Mouse (Mus musculus): ENCODE data around the gene Alg9. TPM values are rescaled to one million over a fixed set of nuclear protein-coding genes. Genes with fewer than 3 reads are reported as not detected.
"Not testable (repeated sequence)": the region's sequence is repeated elsewhere in the genome, so short reads cannot be mapped to it uniquely, and the experiment has no call there.

Alg9 gene
- polyA plus RNA-seq, 1 experiment from 2014 or later = 54.1 TPM

DNA sequence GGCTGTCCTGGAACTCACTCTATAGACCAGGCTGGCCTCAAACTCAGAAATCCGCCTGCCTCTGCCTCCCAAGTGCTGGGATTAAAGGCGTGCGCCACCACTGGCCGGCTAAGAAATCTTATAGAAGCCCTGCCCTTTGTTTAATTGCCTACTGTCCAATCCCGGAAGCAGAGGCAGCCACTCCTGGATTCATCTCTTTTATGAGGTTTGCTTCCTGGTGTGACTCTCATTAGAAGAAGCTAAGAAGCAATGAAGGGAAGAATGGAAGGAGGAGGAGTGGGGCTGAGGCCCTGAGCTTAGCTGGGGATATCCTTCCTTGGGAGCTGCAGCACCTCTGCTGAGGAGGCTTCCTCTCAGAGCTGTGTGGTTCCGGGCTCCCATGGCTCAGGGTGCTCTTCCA lies 46.8 kb downstream of the Alg9 start:
- WGBS = 89% methylated on average over 6 of the region's 6 CpGs
- H3K36me3 ChIP-seq (ENCODE audit: control insufficient read depth, insufficient read depth) = peaks cover 8% of the 10 kb centered on the region
- no peak for ATAC-seq
- H3K4me2 ChIP-seq (ENCODE audit: low read length) = no peak overlapping the region
- no peaks in the 10 kb centered on the region for H3K9me3 ChIP-seq (ENCODE audit: control insufficient read depth, low read length)
- H3K27ac ChIP-seq (ENCODE audit: low read length) = no peak overlapping the region
- no peak overlapping the region for H3K4me3 ChIP-seq (replicated peaks; ENCODE audit: low read length)
- H3K4me1 ChIP-seq (replicated peaks; ENCODE audit: control insufficient read depth, insufficient read depth, low read length) = no peaks in the 10 kb centered on the region
- H3K27me3 ChIP-seq (replicated peaks; ENCODE audit: control insufficient read depth, insufficient read depth, low read length) = no peaks in the 10 kb centered on the region
- H3K9ac ChIP-seq (replicated peaks; ENCODE audit: low read depth, low read length) = no peak overlapping the region

DNA sequence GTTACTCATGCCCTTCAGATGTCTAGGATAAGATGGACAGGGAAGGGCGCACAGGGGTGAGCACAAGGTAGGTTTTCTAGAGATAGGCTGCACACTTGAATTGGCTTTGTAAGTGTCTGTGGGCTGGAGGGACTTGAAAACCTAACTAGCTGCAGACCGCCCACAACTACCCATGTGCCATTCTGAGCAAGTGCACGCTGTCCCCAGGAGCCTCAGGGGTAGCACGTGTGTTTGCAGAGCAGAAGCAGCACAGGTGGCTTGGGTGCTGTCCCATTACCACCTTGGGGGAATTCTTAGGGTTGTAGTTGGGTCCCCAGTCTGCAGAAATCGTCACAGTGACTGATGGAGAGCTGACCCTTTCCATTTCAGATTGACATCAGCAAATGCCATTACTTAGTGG lies 47.4 kb downstream of the Alg9 start:
- ATAC-seq = no peak
- Histone ChIP-seq H3K9ac (replicated peaks; ENCODE audit: low read depth, low read length) (no peak overlapping the region), H3K27ac (ENCODE audit: low read length) (no peak overlapping the region), H3K9me3 (ENCODE audit: control insufficient read depth, low read length) (no peaks in the 10 kb centered on the region), H3K36me3 (ENCODE audit: control insufficient read depth, insufficient read depth) (peaks cover 7% of the 10 kb centered on the region), H3K4me3 (replicated peaks; ENCODE audit: low read length) (no peak overlapping the region), H3K27me3 (replicated peaks; ENCODE audit: control insufficient read depth, insufficient read depth, low read length) (no peaks in the 10 kb centered on the region), H3K4me1 (replicated peaks; ENCODE audit: control insufficient read depth, insufficient read depth, low read length) (no peaks in the 10 kb centered on the region), H3K4me2 (ENCODE audit: low read length) (no peak overlapping the region)
- WGBS = 96% methylated on average over 5 of the region's 5 CpGs

DNA sequence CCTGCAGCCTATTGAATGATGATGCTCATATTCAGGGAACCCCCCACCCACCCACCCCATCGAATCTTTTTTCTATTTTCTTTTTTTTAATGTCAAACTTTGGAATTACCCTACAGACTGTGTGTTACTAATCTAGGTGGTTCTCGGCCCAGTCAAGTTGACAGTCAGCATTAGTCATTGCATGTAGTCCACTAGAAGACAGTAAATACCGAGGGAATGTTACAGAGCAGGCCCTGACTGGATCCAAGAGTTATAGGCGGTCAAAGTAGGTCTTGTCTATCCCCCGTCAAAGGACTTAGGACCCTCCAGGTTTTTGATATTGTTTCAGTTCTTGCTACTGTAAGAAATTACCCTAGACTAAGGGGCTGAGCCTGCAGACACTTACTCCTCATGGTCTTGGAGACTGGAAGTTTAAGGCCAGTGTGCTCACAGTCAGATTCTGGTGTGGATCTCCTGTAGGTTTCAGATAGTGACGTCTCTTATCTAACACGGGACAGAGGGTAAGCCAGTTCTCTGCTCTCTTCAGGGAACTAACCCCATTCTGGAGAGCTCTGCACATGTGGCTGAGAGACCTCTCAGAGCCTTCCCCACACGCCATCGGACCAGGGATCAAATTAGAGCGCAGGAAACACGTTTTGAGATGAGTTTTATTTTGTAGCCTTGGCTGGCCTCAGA lies 49.1 kb downstream of the Alg9 start:
- ATAC-seq = no peak
- Histone ChIP-seq H3K27ac (ENCODE audit: low read length) (no peak overlapping the region), H3K27me3 (replicated peaks; ENCODE audit: control insufficient read depth, insufficient read depth, low read length) (no peaks in the 10 kb centered on the region), H3K4me3 (replicated peaks; ENCODE audit: low read length) (no peak overlapping the region), H3K9ac (replicated peaks; ENCODE audit: low read depth, low read length) (no peak overlapping the region), H3K4me1 (replicated peaks; ENCODE audit: control insufficient read depth, insufficient read depth, low read length) (no peaks in the 10 kb centered on the region), H3K36me3 (ENCODE audit: control insufficient read depth, insufficient read depth) (peaks cover 9% of the 10 kb centered on the region), H3K4me2 (ENCODE audit: low read length) (no peak overlapping the region), H3K9me3 (ENCODE audit: control insufficient read depth, low read length) (no peaks in the 10 kb centered on the region)
- WGBS = 95% methylated on average over 11 of the region's 11 CpGs

DNA sequence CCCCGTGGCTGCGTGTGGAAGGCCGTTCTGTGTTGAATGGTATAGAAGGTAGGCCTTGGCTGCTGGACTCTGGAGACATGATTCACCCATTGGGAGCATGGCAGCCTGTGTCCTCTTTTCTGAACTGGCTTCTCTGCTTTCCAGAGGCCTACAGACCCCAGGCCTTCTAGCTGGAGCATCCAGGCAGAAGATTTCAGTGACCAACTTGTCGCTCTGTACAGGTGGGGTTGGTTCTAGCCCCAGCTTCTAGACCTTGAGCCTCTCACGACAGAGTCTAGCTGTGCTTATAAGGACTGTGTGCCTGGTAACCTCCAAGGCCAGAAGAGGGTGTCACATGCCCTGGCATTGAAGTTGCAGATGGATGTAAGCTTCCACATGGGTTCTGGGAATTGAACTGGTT lies 56.7 kb downstream of the Alg9 start:
- 0 out of 2 replicates have a peak, but pooled peaks cover 3% of the 10 kb centered on the region for H3K36me3 ChIP-seq (ENCODE audit: control insufficient read depth, insufficient read depth)
- no peak overlapping the region for H3K9ac ChIP-seq (replicated peaks; ENCODE audit: low read depth, low read length)
- H3K4me3 ChIP-seq (replicated peaks; ENCODE audit: low read length) = no peak overlapping the region
- no peak overlapping the region for H3K4me2 ChIP-seq (ENCODE audit: low read length)
- no peak overlapping the region for H3K27ac ChIP-seq (ENCODE audit: low read length)
- H3K27me3 ChIP-seq (replicated peaks; ENCODE audit: control insufficient read depth, insufficient read depth, low read length) = no peaks in the 10 kb centered on the region
- no peaks in the 10 kb centered on the region for H3K4me1 ChIP-seq (replicated peaks; ENCODE audit: control insufficient read depth, insufficient read depth, low read length)
- WGBS = 90% methylated on average over 5 of the region's 5 CpGs
- no peak for ATAC-seq
- no peaks in the 10 kb centered on the region for H3K9me3 ChIP-seq (ENCODE audit: control insufficient read depth, low read length)

DNA sequence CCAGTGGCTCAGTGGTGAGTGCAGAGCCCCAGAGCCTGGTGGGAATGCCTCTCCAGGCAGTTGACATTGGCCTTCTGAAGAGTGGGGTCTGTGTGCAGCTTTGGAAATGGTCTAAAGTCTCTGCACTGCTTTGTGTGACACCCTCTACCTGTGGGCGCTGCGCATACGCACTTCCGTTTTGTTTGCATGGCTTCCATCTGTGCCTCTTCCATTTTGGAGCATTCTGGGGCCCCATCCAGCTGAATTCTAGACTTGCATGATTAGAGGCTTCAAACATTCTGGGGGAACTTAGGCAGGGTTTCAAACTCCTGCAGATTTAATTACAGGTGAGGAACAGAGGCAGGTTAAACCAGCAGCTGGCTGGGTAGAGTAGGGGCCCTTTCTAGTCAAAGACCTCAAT lies 57.3 kb downstream of the Alg9 start:
- Histone ChIP-seq H3K36me3 (ENCODE audit: control insufficient read depth, insufficient read depth) (0 out of 2 replicates have a peak, but pooled peaks cover 3% of the 10 kb centered on the region), H3K9ac (replicated peaks; ENCODE audit: low read depth, low read length) (no peak overlapping the region), H3K4me3 (replicated peaks; ENCODE audit: low read length) (no peak overlapping the region), H3K9me3 (ENCODE audit: control insufficient read depth, low read length) (no peaks in the 10 kb centered on the region), H3K4me1 (replicated peaks; ENCODE audit: control insufficient read depth, insufficient read depth, low read length) (no peaks in the 10 kb centered on the region), H3K4me2 (ENCODE audit: low read length) (no peak overlapping the region), H3K27me3 (replicated peaks; ENCODE audit: control insufficient read depth, insufficient read depth, low read length) (no peaks in the 10 kb centered on the region), H3K27ac (ENCODE audit: low read length) (no peak overlapping the region)
- ATAC-seq = no peak
- WGBS = 96% methylated on average over 4 of the region's 4 CpGs

DNA sequence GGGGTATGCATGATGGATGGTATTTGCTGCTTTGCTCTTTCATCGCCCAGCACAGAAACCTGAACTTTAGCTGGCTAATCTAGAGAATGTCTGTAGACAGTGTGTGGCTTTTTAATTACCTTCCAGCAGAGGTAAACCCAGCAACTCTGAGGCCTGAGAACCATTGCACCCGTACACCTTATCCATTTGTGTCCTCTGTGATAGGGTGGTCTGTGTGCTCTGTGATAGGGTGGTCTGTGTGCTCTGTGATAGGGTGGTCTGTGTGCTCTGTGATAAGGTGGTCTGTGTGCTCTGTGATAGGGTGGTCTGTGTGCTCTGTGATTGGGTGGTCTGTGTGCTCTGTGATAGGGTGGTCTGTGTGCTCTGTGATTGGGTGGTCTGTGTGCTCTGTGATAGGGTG lies 57.8 kb downstream of the Alg9 start:
- not testable (repeated sequence) for H3K9me3 ChIP-seq (ENCODE audit: control insufficient read depth, low read length); H3K4me3 ChIP-seq (replicated peaks; ENCODE audit: low read length); H3K4me1 ChIP-seq (replicated peaks; ENCODE audit: control insufficient read depth, insufficient read depth, low read length); H3K9ac ChIP-seq (replicated peaks; ENCODE audit: low read depth, low read length); H3K4me2 ChIP-seq (ENCODE audit: low read length); H3K36me3 ChIP-seq (ENCODE audit: control insufficient read depth, insufficient read depth); H3K27me3 ChIP-seq (replicated peaks; ENCODE audit: control insufficient read depth, insufficient read depth, low read length); ATAC-seq; H3K27ac ChIP-seq (ENCODE audit: low read length)
- WGBS = 93% methylated on average over 2 of the region's 2 CpGs

DNA sequence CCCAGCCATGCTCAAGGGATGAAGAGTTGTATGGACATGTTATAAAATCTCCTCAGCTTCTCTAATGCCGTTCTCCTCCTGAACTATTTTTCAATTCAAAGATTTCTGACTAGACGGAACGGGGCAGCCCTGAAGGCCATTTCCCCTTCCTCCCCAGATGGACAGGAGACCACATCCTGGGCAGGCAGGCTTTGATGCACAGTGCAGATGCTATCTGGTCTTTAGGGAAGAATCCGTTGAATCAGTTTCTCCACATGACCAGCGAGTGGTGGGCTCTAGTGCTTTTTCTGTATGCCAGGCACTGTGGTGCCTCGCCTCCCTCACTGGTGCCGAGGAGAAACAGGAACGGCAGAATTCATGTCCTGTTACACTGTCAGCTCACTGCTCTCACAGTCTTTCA lies 59.0 kb downstream of the Alg9 start:
- Histone ChIP-seq H3K27ac (ENCODE audit: low read length) (no peak overlapping the region), H3K9me3 (ENCODE audit: control insufficient read depth, low read length) (no peaks in the 10 kb centered on the region), H3K27me3 (replicated peaks; ENCODE audit: control insufficient read depth, insufficient read depth, low read length) (no peaks in the 10 kb centered on the region), H3K4me3 (replicated peaks; ENCODE audit: low read length) (no peak overlapping the region), H3K36me3 (ENCODE audit: control insufficient read depth, insufficient read depth) (no peaks in the 10 kb centered on the region), H3K4me2 (ENCODE audit: low read length) (no peak overlapping the region), H3K4me1 (replicated peaks; ENCODE audit: control insufficient read depth, insufficient read depth, low read length) (no peaks in the 10 kb centered on the region), H3K9ac (replicated peaks; ENCODE audit: low read depth, low read length) (no peak overlapping the region)
- 91% methylated on average over 8 of the region's 8 CpGs for WGBS
- ATAC-seq = no peak

DNA sequence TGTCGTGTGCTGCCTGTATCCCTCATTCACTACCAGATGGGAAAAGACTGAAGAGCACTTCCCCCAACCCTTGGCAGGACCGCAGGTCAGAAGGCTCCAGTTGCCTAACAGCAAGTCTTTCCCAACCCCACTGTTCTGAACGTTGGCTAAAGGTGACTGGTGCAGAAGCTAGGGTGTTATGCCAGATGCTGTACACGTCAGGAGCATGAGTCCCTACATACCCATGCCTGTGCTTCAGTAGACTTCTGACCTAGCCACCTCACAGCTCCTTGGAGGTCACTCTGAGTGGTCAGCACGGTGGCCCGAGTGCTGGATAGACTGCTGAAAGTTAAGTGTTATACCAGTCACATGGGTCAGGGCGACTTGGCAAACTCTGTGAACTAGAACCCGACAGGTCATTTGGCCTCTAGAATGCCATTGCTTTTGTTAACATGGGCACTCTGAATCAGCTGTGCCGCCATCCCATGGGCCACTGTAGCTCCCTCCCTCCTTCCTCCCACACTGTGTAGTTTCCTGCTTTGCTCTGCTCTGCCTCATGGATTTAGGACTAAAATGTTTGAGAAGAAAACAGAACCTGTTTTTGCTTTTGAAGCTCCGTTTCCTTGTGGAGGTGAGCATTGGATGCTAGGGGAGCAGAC lies 60.4 kb downstream of the Alg9 start:
- Histone ChIP-seq H3K4me2 (ENCODE audit: low read length) (no peak overlapping the region), H3K9ac (replicated peaks; ENCODE audit: low read depth, low read length) (no peak overlapping the region), H3K36me3 (ENCODE audit: control insufficient read depth, insufficient read depth) (no peaks in the 10 kb centered on the region), H3K27ac (ENCODE audit: low read length) (no peak overlapping the region), H3K27me3 (replicated peaks; ENCODE audit: control insufficient read depth, insufficient read depth, low read length) (no peaks in the 10 kb centered on the region), H3K9me3 (ENCODE audit: control insufficient read depth, low read length) (no peaks in the 10 kb centered on the region), H3K4me3 (replicated peaks; ENCODE audit: low read length) (no peak overlapping the region), H3K4me1 (replicated peaks; ENCODE audit: control insufficient read depth, insufficient read depth, low read length) (no peaks in the 10 kb centered on the region)
- WGBS = 91% methylated on average over 10 of the region's 10 CpGs
- ATAC-seq = no peak

DNA sequence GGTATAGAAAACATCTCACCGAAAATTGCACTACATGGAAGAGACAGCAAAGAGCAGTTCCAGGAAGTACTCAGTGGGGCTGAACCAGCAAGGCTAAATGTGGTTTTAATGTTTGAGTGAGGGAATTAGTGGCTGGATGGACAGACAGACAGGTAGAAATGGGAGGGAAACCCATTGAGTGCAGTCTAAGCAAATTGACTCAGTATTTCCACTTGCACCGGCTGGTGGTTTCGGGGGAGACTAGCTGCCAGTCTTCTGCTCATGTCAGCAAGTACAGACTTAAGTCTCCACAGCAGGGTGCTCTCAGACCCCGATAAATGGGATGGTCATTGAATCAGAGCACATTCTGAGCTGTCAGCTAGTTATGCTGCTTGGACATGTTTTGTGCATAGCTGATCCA lies 61.3 kb downstream of the Alg9 start:
- ATAC-seq = no peak
- Histone ChIP-seq H3K4me3 (replicated peaks; ENCODE audit: low read length) (no peak overlapping the region), H3K27ac (ENCODE audit: low read length) (no peak overlapping the region), H3K4me1 (replicated peaks; ENCODE audit: control insufficient read depth, insufficient read depth, low read length) (no peaks in the 10 kb centered on the region), H3K27me3 (replicated peaks; ENCODE audit: control insufficient read depth, insufficient read depth, low read length) (no peaks in the 10 kb centered on the region), H3K4me2 (ENCODE audit: low read length) (no peak overlapping the region), H3K36me3 (ENCODE audit: control insufficient read depth, insufficient read depth) (no peaks in the 10 kb centered on the region), H3K9ac (replicated peaks; ENCODE audit: low read depth, low read length) (no peak overlapping the region), H3K9me3 (ENCODE audit: control insufficient read depth, low read length) (no peaks in the 10 kb centered on the region)
- WGBS = 92% methylated on average over 4 of the region's 4 CpGs
